Mouse (Mus musculus): ENCODE measurements around the gene Xrcc1.
"Not testable (repeated sequence)": the region's sequence is repeated elsewhere in the genome, so short reads cannot be mapped to it uniquely, and the experiment has no call there.

The Xrcc1 gene

DNA sequence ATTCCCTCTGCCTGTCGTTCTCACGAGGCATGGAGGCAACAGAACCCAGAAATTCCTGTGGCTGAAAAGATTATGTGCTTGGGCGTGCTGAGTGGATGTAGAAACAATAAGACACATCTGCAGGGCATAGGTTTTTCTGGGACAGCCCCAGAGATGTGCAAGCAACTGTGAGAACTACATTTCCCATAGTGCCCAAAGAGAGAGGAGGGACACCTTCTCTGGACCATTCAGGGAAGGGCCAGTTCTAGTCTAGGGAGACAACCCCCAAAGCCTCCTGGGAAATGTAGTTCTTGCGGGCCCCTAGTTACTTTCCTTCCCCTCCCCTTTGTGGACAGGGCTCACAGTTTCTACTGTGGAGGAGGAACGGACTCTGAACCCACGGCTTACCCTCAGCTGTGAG, 61.9 kb downstream of the Xrcc1 start:
- peak; percentile 71 to 86 for DNase-seq

DNA sequence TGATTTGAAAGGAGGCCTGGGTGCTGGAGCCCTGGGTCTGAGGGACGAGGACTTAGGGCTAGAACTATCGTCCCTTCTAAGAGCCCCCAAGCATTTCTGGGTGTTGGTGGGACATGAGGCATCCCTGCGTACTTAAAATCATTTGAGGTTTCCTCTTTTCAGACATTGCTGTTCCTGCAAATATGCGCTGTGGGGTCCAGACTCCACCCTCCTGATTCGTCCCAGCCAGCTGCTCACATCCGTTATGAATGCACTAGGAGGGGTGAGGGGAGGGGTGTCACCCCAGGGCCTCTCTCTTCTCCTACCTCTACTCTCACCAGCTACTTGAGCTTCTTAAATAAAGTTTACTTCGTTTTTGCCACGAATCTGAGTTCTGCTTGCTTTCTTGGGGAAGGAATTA, 62.5 kb downstream of the Xrcc1 start:
- DNase-seq, result no peak

GRCm38 (mm10) chr7:24610144-24610878, 64.2 kb downstream of the Xrcc1 start, which contains the start of gene Phldb3:
Gene Phldb3 (plus strand): TSS chr7:24610763.
- peak; percentile 42 to 82 for DNase-seq

DNA sequence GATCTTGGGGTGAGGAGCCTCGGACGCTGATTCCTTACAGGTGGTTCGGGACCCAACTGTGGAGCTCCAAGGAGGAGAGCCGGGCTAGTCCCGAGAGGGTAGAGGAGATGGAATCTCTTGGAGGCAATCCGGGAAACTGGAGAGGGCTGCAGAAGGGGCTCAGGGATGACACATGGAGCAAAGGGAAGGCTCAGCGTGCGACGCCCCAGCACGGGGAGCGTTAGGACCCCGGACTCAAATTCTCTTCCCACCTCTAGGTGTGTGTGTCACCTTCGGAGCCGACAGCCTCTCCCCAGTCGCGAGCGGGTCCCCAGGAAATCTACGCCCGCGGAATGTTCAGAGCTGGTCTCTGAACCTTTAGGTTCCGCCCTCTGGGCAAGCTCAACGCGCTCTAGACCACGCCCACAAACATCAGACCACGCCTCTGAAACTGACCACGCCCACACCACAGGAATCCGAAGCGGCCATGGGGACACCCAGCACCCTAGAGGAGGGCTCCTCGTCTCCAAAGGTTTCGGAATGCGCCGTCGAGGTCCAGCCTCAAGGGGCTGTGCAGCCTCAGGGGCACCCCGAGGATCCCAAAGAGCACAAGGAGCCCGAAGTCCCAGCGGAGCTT, 64.9 kb downstream of the Xrcc1 start:
- peak; percentile 92 to 97 for DNase-seq

- no peak for DNase-seq
These were observed 65.6 kb downstream of the Xrcc1 start for GRCm38 (mm10) chr7:24611709-24612108.

DNA sequence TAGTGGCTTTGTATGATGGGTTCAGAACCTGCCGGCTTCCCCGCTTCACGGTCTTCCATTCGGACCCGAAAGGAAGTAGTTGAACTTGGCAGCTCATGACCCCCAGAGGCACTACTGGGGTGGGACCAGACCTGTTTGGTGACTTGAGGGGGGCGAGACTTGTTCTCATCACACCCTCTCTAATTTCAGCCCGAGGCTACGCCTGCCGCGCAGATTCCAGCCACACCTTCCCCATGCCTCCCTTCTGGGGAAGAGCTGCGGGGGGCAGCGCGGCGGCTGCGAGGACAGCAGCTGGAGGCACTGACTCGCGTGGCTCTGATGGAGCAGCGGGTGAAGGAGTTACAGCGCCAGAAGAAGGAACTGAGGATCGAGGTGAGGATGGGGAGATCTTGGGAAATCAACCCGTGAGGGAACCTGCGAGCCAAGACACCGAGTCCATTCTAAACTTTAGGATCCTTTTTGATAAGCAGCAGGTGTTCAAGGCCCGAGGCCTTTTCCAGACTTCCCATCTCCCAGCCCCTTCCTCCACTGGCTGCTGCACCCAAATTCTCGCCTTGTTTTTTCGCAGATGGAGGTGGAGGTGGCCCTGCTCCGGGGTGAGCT, 66.3 kb downstream of the Xrcc1 start:
- no peak for DNase-seq

GRCm38 (mm10) chr7:24614816-24615215, 68.7 kb downstream of the Xrcc1 start:
- no peak for DNase-seq

DNA sequence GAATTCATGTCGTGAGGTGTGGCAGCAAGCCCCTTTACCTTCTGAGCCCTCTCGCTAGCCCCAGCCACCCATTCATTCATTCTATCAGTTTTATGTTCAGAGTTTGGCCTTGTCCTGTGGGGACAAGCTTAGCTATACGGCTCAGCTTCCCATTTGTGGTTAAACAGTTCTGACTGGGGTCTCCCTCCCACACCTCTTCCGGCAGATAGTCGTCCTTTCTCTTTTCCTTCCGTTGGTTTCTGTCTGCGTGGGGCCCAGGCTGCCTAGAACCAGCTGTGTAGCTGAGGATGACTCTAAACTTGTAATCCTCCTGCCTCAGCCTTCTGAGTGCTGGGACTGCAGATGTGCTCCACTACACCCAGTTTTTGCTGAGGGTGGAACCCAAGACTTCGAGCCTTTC, 71.7 kb downstream of the Xrcc1 start:
- DNase-seq, result no peak

GRCm38 (mm10) chr7:24618374-24618773, 72.3 kb downstream of the Xrcc1 start:
- DNase-seq, result not testable (repeated sequence)

- no peak for DNase-seq
These were observed 73.7 kb downstream of the Xrcc1 start for GRCm38 (mm10) chr7:24619671-24620397.

- no peak for DNase-seq
These were observed 75.1 kb downstream of the Xrcc1 start for GRCm38 (mm10) chr7:24621193-24621592.

DNA sequence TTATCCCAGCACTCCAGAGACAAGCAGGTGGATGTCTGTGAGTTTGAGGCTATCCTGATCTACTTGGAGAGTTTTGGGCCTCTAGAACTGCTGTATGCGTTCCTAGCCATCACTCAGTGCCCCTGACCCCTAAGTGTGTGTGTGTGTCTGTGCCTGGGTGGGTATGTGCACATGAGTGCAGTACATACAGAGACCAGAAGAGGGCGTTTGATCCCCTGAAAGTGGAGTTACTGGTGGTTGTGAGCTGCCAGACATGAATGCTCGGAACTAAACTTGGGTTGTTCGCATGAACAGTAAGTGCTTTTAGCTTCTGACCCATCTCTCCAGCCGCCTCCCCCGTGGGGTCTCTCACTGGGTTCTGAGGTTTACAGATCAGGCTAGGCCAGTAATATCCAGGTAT, 76.9 kb downstream of the Xrcc1 start:
- no peak for DNase-seq
